Comparison of ENCODE assay signal across 23 mouse cellular contexts in the genomic region with DNA sequence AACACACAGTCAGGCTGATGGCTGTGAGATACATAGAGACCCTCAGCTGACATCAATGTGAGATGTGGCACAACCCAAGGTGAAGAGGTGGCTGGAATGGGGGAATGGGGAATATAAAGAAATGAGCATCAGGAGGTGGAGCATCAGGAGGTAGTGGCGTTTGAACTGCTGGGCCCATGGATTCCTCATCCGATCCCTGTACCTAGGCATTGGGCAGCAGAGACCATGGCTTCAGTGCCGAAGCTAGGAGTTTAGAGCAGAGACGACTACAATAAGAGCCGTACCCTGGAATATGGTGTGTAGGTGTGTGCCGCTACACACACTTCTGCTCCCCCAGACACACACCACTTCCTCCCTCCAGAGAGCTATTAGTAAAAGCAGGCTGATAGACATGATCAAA.
"Had no signal": no experiment of that assay in that cellular context is flagged by ENCODE, and none has a peak within 500 bp of the region (broad histone marks: within the 10 kb centered on the region; RNA-seq: fewer than 3 reads in every experiment).

No protein-coding gene starts in this region.

- H3K4me1 ChIP-seq: heart, embryonic 10.5 days; heart, embryonic 12.5 days; hindbrain, embryonic 10.5 days; hindbrain, embryonic 13.5 days; hindbrain, embryonic 15.5 days; kidney, embryonic 15.5 days; limb, embryonic 13.5 days; limb, embryonic 15.5 days had no signal

- H3K27me3 ChIP-seq: heart, embryonic 12.5 days; hindbrain, embryonic 13.5 days; hindbrain, embryonic 15.5 days; kidney, embryonic 15.5 days; limb, embryonic 13.5 days; limb, embryonic 15.5 days had no signal

- H3K9me3 ChIP-seq: heart, embryonic 10.5 days; heart, embryonic 12.5 days; hindbrain, embryonic 10.5 days; hindbrain, embryonic 13.5 days; hindbrain, embryonic 15.5 days; kidney, embryonic 15.5 days; limb, embryonic 13.5 days; limb, embryonic 15.5 days had no signal

- H3K9ac ChIP-seq: heart, embryonic 12.5 days; hindbrain, embryonic 13.5 days; hindbrain, embryonic 15.5 days; kidney, embryonic 15.5 days; limb, embryonic 13.5 days; limb, embryonic 15.5 days had no signal

- DNase-seq: gastrocnemius, adult 2 months; gastrocnemius, postnatal 10 days; gastrocnemius, postnatal 25 days; heart, postnatal 10 days; kidney, adult 11 months; kidney, adult 2 months; kidney, adult 9 months; kidney, postnatal 14 days; kidney, postnatal 36 days; layer of hippocampus, adult 9-11 months; layer of hippocampus, postnatal 36 days; left cerebral cortex, postnatal 4 days had no signal

- H3K27ac ChIP-seq: gastrocnemius, adult 2 months; heart, embryonic 10.5 days; hindbrain, embryonic 10.5 days; hindbrain, embryonic 13.5 days; hindbrain, embryonic 15.5 days; hindbrain, postnatal 0 days; kidney, embryonic 15.5 days; kidney, postnatal 0 days; limb, embryonic 13.5 days; limb, embryonic 15.5 days had no signal

- ATAC-seq: hindbrain, postnatal 0 days; intestine, embryonic 16.5 days had no signal

- H3K4me3 ChIP-seq: gastrocnemius, adult 2 months; heart, embryonic 10.5 days; heart, embryonic 12.5 days; hindbrain, embryonic 10.5 days; hindbrain, embryonic 13.5 days; hindbrain, embryonic 15.5 days; kidney, embryonic 15.5 days; limb, embryonic 13.5 days; limb, embryonic 15.5 days had no signal

- H3K36me3 ChIP-seq: heart, embryonic 10.5 days; heart, embryonic 12.5 days; hindbrain, embryonic 10.5 days; hindbrain, embryonic 13.5 days; hindbrain, embryonic 15.5 days; kidney, embryonic 15.5 days; limb, embryonic 13.5 days; limb, embryonic 15.5 days had no signal

- H3K4me2 ChIP-seq: heart, embryonic 12.5 days; hindbrain, embryonic 13.5 days; hindbrain, embryonic 15.5 days; kidney, embryonic 15.5 days; limb, embryonic 13.5 days; limb, embryonic 15.5 days had no signal
